In the genomic region with DNA sequence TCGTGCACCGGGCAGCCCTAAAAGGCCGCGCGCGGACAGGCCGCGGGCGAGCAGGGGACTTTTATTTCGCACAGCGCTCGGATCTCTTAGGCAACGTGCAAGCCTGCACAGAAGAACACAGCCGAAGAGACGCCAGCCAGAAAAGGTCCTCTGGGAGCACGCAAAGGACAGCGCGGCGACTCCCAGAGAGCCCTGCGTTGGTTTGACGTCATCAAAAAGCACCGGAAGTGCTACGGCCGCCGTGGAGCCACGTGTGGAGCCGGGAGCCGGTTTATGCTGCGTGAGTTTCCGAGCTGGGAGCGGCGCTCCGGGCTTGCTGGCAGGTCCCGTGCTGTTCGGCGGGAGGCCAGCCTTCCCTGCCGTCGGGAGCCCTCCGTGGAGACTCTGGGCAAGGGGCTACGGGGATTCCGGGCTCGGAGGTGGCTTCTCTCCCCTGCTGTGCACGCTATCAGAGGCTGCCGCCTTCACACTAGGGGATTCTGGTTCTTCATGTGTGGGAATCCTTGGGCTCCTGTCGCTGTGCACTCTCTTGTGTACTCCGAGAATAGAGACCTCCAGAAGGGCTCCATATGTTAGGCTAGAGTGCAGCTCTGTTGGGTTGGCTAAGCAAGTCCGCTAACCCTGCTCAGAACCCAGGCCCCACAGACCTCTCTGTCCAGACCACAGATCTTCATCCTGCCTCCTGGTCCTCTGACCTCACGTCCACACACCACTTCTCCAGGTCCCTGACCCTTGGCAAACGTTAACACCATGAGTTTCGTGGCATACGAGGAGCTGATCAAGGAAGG, we compare ENCODE assay signal across 8 mouse cellular contexts. TPM values are rescaled to one million over a fixed set of nuclear protein-coding genes. Genes with fewer than 3 reads are reported as not detected.
A peak's percentile ranks its signal among the peaks of the same experiment; 100 is the strongest.
DNase-seq lines count a peak whose midpoint lies in the region; ATAC-seq and TF ChIP-seq lines count a peak whose summit lies in the region.

Gene Trmt61a (plus strand): TSS at position 224 of the 788 bp plus-strand sequence.

- H3K4me2 ChIP-seq in forebrain, embryonic 13.5 days: peak within 1 kb of the TSS; percentile 98
- H3K4me2 ChIP-seq in heart, postnatal 0 days (ENCODE audit: low read depth, low read length): peak within 1 kb of the TSS; percentile 92
- H3K4me2 ChIP-seq in neural tube, embryonic 15.5 days: peak within 1 kb of the TSS; percentile 84

- TF ChIP-seq POLR2A in lung, adult 2 months (IDR thresholded peaks at IDR 0.05; ENCODE audit: borderline replicate concordance, extremely low read depth, low read depth, low read length): peak; percentile 77; the same call in 1 of the 2 replicates

- in situ Hi-C loops in ES-E14 (cut with MboI; ENCODE audit: low sequenced_read_pairs in 2 of 2, unreplicated experiment in 2 of 2): no loop called here

- peak; percentile 84 for DNase-seq in ES-E14 (ENCODE audit: low read depth, low spot score)
- peak; percentile 96 for DNase-seq in heart, postnatal 0 days (ENCODE audit: low spot score)
- DNase-seq in kidney, postnatal 36 days: peak; percentile 94
- DNase-seq in lung, adult 2 months: peak; percentile 84
- DNase-seq in testis, postnatal 10 days (ENCODE audit: low spot score): peak; percentile 94

- peak within 1 kb of the TSS; percentile 93 to 94 for H3K4me3 ChIP-seq in ES-E14 (ENCODE audit: insufficient read depth in 1 of 2, low read depth in 1 of 2, low read length in 2 of 2, poor library complexity in 1 of 2, severe bottlenecking in 1 of 2)
- H3K4me3 ChIP-seq in forebrain, embryonic 13.5 days: peak within 1 kb of the TSS; percentile 90
- peak within 1 kb of the TSS; percentile 81 for H3K4me3 ChIP-seq in heart, postnatal 0 days (ENCODE audit: low read depth, low read length)
- H3K4me3 ChIP-seq in lung, adult 2 months (replicated peaks; ENCODE audit: extremely low read depth, low read depth, low read length): peak within 1 kb of the TSS; percentile 86
- H3K4me3 ChIP-seq in neural tube, embryonic 15.5 days (replicated peaks): peak within 1 kb of the TSS; percentile 84

- no peak for TF ChIP-seq CTCF in heart, postnatal 0 days (IDR thresholded peaks at IDR 0.05; ENCODE audit: low read depth)
- TF ChIP-seq CTCF in lung, adult 2 months (IDR thresholded peaks at IDR 0.05; ENCODE audit: insufficient read depth, low read length): no peak

- peak; percentile 80 for TF ChIP-seq EP300 in heart, postnatal 0 days (IDR thresholded peaks at IDR 0.05; ENCODE audit: low read depth)

- no peaks in the 10 kb centered on the region for H3K9me3 ChIP-seq in ES-E14 (ENCODE audit: control insufficient read depth, insufficient read depth, low read depth, low read length)
- H3K9me3 ChIP-seq in forebrain, embryonic 13.5 days (replicated peaks): no peaks in the 10 kb centered on the region
- no peaks in the 10 kb centered on the region for H3K9me3 ChIP-seq in heart, postnatal 0 days (replicated peaks; ENCODE audit: control insufficient read depth, low read length)
- no peaks in the 10 kb centered on the region for H3K9me3 ChIP-seq in neural tube, embryonic 15.5 days (replicated peaks)

- H3K9ac ChIP-seq in ES-E14 (ENCODE audit: insufficient read depth, low read depth, low read length, poor library complexity, severe bottlenecking): peak within 1 kb of the TSS; percentile 93
- peak within 1 kb of the TSS; percentile 80 for H3K9ac ChIP-seq in forebrain, embryonic 13.5 days
- peak within 1 kb of the TSS; percentile 54 for H3K9ac ChIP-seq in heart, postnatal 0 days (replicated peaks; ENCODE audit: low read depth, low read length)
- H3K9ac ChIP-seq in neural tube, embryonic 15.5 days (replicated peaks): peak within 1 kb of the TSS; percentile 76

- peaks cover 26% of the 10 kb centered on the region for H3K36me3 ChIP-seq in ES-E14 (ENCODE audit: control insufficient read depth, insufficient read depth, low read length, poor library complexity, severe bottlenecking)
- peaks cover 28% of the 10 kb centered on the region for H3K36me3 ChIP-seq in forebrain, embryonic 13.5 days (ENCODE audit: poor library complexity, severe bottlenecking)
- no peaks in the 10 kb centered on the region for H3K36me3 ChIP-seq in heart, postnatal 0 days (replicated peaks; ENCODE audit: control insufficient read depth, insufficient read depth, low read length)
- 0 out of 2 replicates have a peak, but pooled peaks cover 9% of the 10 kb centered on the region for H3K36me3 ChIP-seq in neural tube, embryonic 15.5 days

- H3K27ac ChIP-seq in ES-E14 (ENCODE audit: insufficient read depth, low read depth, low read length, poor library complexity, severe bottlenecking): peak within 1 kb of the TSS; percentile 55
- H3K27ac ChIP-seq in forebrain, embryonic 13.5 days: peak within 1 kb of the TSS; percentile 93
- H3K27ac ChIP-seq in heart, postnatal 0 days (ENCODE audit: low read depth): peak within 1 kb of the TSS; percentile 97
- peak within 1 kb of the TSS; percentile 96 for H3K27ac ChIP-seq in neural tube, embryonic 15.5 days (replicated peaks)

- peaks cover 5 to 28% of the 10 kb centered on the region in 2 experiments; a peak in 2 of 4 replicates for H3K4me1 ChIP-seq in ES-E14 (ENCODE audit: control insufficient read depth in 2 of 2, insufficient read depth in 2 of 2, low read length in 2 of 2, poor library complexity in 1 of 2)
- peaks cover 23% of the 10 kb centered on the region for H3K4me1 ChIP-seq in forebrain, embryonic 13.5 days
- H3K4me1 ChIP-seq in heart, postnatal 0 days (ENCODE audit: control insufficient read depth, insufficient read depth): peaks cover 42% of the 10 kb centered on the region
- peaks cover 8% of the 10 kb centered on the region for H3K4me1 ChIP-seq in lung, adult 2 months (ENCODE audit: control insufficient read depth, insufficient read depth, low read length)
- peaks cover 29% of the 10 kb centered on the region for H3K4me1 ChIP-seq in neural tube, embryonic 15.5 days

- peaks cover 8% of the 10 kb centered on the region for H3K27me3 ChIP-seq in forebrain, embryonic 13.5 days
- peaks cover 2% of the 10 kb centered on the region; the same call in 1 of the 2 replicates for H3K27me3 ChIP-seq in heart, postnatal 0 days (ENCODE audit: control insufficient read depth, insufficient read depth, low read length)
- H3K27me3 ChIP-seq in neural tube, embryonic 15.5 days (replicated peaks): 0 out of 2 replicates have a peak, but pooled peaks cover 3% of the 10 kb centered on the region

- ATAC-seq in cerebellum, adult (ENCODE audit: insufficient number of reproducible peaks, low FRiP score, low TSS enrichment): peak; percentile 63
- ATAC-seq in forebrain, embryonic 13.5 days: peak; percentile 88
- peak; percentile 94 for ATAC-seq in heart, postnatal 0 days (ENCODE audit: insufficient read depth, low read depth)
- ATAC-seq in neural tube, embryonic 15.5 days (ENCODE audit: low FRiP score): peak; percentile 90

- WGBS in forebrain, embryonic 13.5 days: under 1% methylated on average over 51 of the region's 51 CpGs
- WGBS in heart, postnatal 0 days: under 1% methylated on average over 51 of the region's 51 CpGs
- under 1% methylated on average over 51 of the region's 51 CpGs for WGBS in lung, adult 2 months
- WGBS in neural tube, embryonic 15.5 days: under 1% methylated on average over 51 of the region's 51 CpGs

TF ChIP-seq in ES-E14, 5 proteins besides CTCF, POLR2A, EP300 and RAD21:
- TF ChIP-seq HCFC1 (IDR thresholded peaks at IDR 0.05; ENCODE audit: borderline replicate concordance, insufficient read depth, low read length) (peak; percentile 83), MAFK (IDR thresholded peaks at IDR 0.05; ENCODE audit: insufficient read depth, low read depth, low read length) (no peak), ZC3H11A (IDR thresholded peaks at IDR 0.05; ENCODE audit: borderline replicate concordance, low read depth, low read length) (no peak), CHD2 (IDR thresholded peaks at IDR 0.05; ENCODE audit: low read depth, low read length) (no peak), ZNF384 (IDR thresholded peaks at IDR 0.05; ENCODE audit: low read depth, low read length) (no peak)

RNA-seq across cellular contexts. Expression of gene Trmt61a, which starts in this region (rescaled TPM):
- total RNA-seq in ES-E14 (2012; rRNA removed): 32.6 and 33.7 TPM in 2 replicates
- 10.7 and 12.2 TPM in 2 replicates for polyA plus RNA-seq in forebrain, embryonic 13.5 days (2015; fragmentation: Nextera tagmentation; extraction: Ambion mirVana)
- total RNA-seq in heart, postnatal 0 days (2014; rRNA removed; ENCODE audit: low replicate concordance): 23.5 and 24.9 TPM in 2 replicates
- 4.1 and 6.1 TPM in 2 replicates for polyA plus RNA-seq in heart, postnatal 0 days (2015; fragmentation: Nextera tagmentation; extraction: Ambion mirVana)
- polyA plus RNA-seq in lung, adult 2 months (2012; rRNA removed): 21.6 and 24.3 TPM in 2 replicates
- polyA plus RNA-seq in neural tube, embryonic 15.5 days (2015; fragmentation: Nextera tagmentation; extraction: Ambion mirVana): 9.6 and 10.8 TPM in 2 replicates

Comparison
In these comparisons a context has a peak if more than half of its experiments do, and no peak if none do; other contexts are left out.
1. Peak in every context shown above with its lines: DNase-seq, ATAC-seq, H3K4me3 ChIP-seq and H3K27ac ChIP-seq.